Mouse (Mus musculus): Measurements from ENCODE around the gene Gng12. TPM values are rescaled to one million over a fixed set of nuclear protein-coding genes. Genes with fewer than 3 reads are reported as not detected.

Gng12 gene
- polyA plus RNA-seq, 1 experiment from 2014 or later = 265 TPM

GRCm38 (mm10) chr6:66965203-66965602 lies 69.0 kb downstream of the Gng12 start:
- Histone ChIP-seq H3K27me3 (replicated peaks; ENCODE audit: control insufficient read depth, insufficient read depth, low read length) (no peaks in the 10 kb centered on the region), H3K9ac (ENCODE audit: low read depth, low read length) (no peak overlapping the region), H3K36me3 (ENCODE audit: control insufficient read depth, insufficient read depth) (peaks cover 6% of the 10 kb centered on the region; the same call in 1 of the 2 replicates), H3K4me3 (ENCODE audit: low read depth, low read length) (no peak overlapping the region), H3K4me1 (replicated peaks; ENCODE audit: control insufficient read depth, insufficient read depth, low read length) (no peaks in the 10 kb centered on the region; the same call in 1 of the 2 replicates), H3K4me2 (replicated peaks; ENCODE audit: low read depth) (no peak overlapping the region), H3K9me3 (ENCODE audit: control insufficient read depth) (no peaks in the 10 kb centered on the region), H3K27ac (ENCODE audit: low read depth, low read length) (no peak overlapping the region)
- no peak for TF ChIP-seq CTCF (IDR thresholded peaks at IDR 0.05; ENCODE audit: low read depth)
- ATAC-seq = no peak
- 76% methylated on average over 4 of the region's 4 CpGs for WGBS

- WGBS = 43% methylated on average over 2 of the region's 2 CpGs
- Histone ChIP-seq H3K36me3 (ENCODE audit: control insufficient read depth, insufficient read depth) (no peaks in the 10 kb centered on the region), H3K4me3 (ENCODE audit: low read depth, low read length) (no peak overlapping the region), H3K4me1 (replicated peaks; ENCODE audit: control insufficient read depth, insufficient read depth, low read length) (no peaks in the 10 kb centered on the region; the same call in 1 of the 2 replicates), H3K27ac (ENCODE audit: low read depth, low read length) (no peak overlapping the region), H3K9me3 (ENCODE audit: control insufficient read depth) (no peaks in the 10 kb centered on the region), H3K4me2 (replicated peaks; ENCODE audit: low read depth) (no peak overlapping the region), H3K27me3 (replicated peaks; ENCODE audit: control insufficient read depth, insufficient read depth, low read length) (no peaks in the 10 kb centered on the region), H3K9ac (ENCODE audit: low read depth, low read length) (no peak overlapping the region)
- no peak for ATAC-seq
- 0 out of 2 replicates have a peak, but pooled peaks have one; percentile 8 for TF ChIP-seq CTCF (IDR thresholded peaks at IDR 0.05; ENCODE audit: low read depth)
Measured at GRCm38 (mm10) chr6:66967788-66968187, 71.6 kb downstream of the Gng12 start.

GRCm38 (mm10) chr6:66969446-66969845 lies 73.2 kb downstream of the Gng12 start:
- no peak overlapping the region for H3K4me3 ChIP-seq (ENCODE audit: low read depth, low read length)
- no peak for TF ChIP-seq CTCF (IDR thresholded peaks at IDR 0.05; ENCODE audit: low read depth)

GRCm38 (mm10) chr6:66972300-66972699 lies 76.1 kb downstream of the Gng12 start:
- Histone ChIP-seq H3K9ac (ENCODE audit: low read depth, low read length) (no peak overlapping the region), H3K4me1 (replicated peaks; ENCODE audit: control insufficient read depth, insufficient read depth, low read length) (no peaks in the 10 kb centered on the region)
- no peak for TF ChIP-seq CTCF (IDR thresholded peaks at IDR 0.05; ENCODE audit: low read depth)

More at GRCm38 (mm10) chr6:66969446-66969845, 73.2 kb downstream of the Gng12 start:
- Histone ChIP-seq H3K27ac (ENCODE audit: low read depth, low read length) (no peak overlapping the region), H3K27me3 (replicated peaks; ENCODE audit: control insufficient read depth, insufficient read depth, low read length) (no peaks in the 10 kb centered on the region), H3K9me3 (ENCODE audit: control insufficient read depth) (no peaks in the 10 kb centered on the region), H3K4me1 (replicated peaks; ENCODE audit: control insufficient read depth, insufficient read depth, low read length) (no peaks in the 10 kb centered on the region; the same call in 1 of the 2 replicates), H3K9ac (ENCODE audit: low read depth, low read length) (no peak overlapping the region), H3K36me3 (ENCODE audit: control insufficient read depth, insufficient read depth) (no peaks in the 10 kb centered on the region), H3K4me2 (replicated peaks; ENCODE audit: low read depth) (no peak overlapping the region)
- no peak for ATAC-seq
- 77% methylated on average over 3 of the region's 3 CpGs for WGBS

GRCm38 (mm10) chr6:66973180-66973579 lies 77.0 kb downstream of the Gng12 start:
- ATAC-seq = no peak
- Histone ChIP-seq H3K9me3 (ENCODE audit: control insufficient read depth) (no peaks in the 10 kb centered on the region), H3K4me3 (ENCODE audit: low read depth, low read length) (no peak overlapping the region), H3K36me3 (ENCODE audit: control insufficient read depth, insufficient read depth) (no peaks in the 10 kb centered on the region), H3K27me3 (replicated peaks; ENCODE audit: control insufficient read depth, insufficient read depth, low read length) (no peaks in the 10 kb centered on the region), H3K4me2 (replicated peaks; ENCODE audit: low read depth) (no peak overlapping the region), H3K9ac (ENCODE audit: low read depth, low read length) (no peak overlapping the region), H3K27ac (ENCODE audit: low read depth, low read length) (no peak overlapping the region), H3K4me1 (replicated peaks; ENCODE audit: control insufficient read depth, insufficient read depth, low read length) (no peaks in the 10 kb centered on the region)
- no peak for TF ChIP-seq CTCF (IDR thresholded peaks at IDR 0.05; ENCODE audit: low read depth)
- WGBS = 46% methylated on average over 3 of the region's 3 CpGs

More at GRCm38 (mm10) chr6:66972300-66972699, 76.1 kb downstream of the Gng12 start:
- no peak for ATAC-seq
- no peaks in the 10 kb centered on the region for H3K9me3 ChIP-seq (ENCODE audit: control insufficient read depth)
- no peak overlapping the region for H3K27ac ChIP-seq (ENCODE audit: low read depth, low read length)
- H3K4me3 ChIP-seq (ENCODE audit: low read depth, low read length) = no peak overlapping the region
- no peaks in the 10 kb centered on the region for H3K27me3 ChIP-seq (replicated peaks; ENCODE audit: control insufficient read depth, insufficient read depth, low read length)
- WGBS = 81% methylated on average over 8 of the region's 8 CpGs
- no peak overlapping the region for H3K4me2 ChIP-seq (replicated peaks; ENCODE audit: low read depth)
- no peaks in the 10 kb centered on the region for H3K36me3 ChIP-seq (ENCODE audit: control insufficient read depth, insufficient read depth)

GRCm38 (mm10) chr6:66975522-66975921 lies 79.3 kb downstream of the Gng12 start:
- peak overlapping the region; percentile 54; the same call in 1 of the 2 replicates for H3K27ac ChIP-seq (ENCODE audit: low read depth, low read length)

More at GRCm38 (mm10) chr6:66975522-66975921, 79.3 kb downstream of the Gng12 start:
- H3K9me3 ChIP-seq (ENCODE audit: control insufficient read depth) = no peaks in the 10 kb centered on the region
- 0 out of 2 replicates have a peak, but pooled peaks have one; percentile 6 for ATAC-seq
- H3K36me3 ChIP-seq (ENCODE audit: control insufficient read depth, insufficient read depth) = no peaks in the 10 kb centered on the region
- TF ChIP-seq CTCF (IDR thresholded peaks at IDR 0.05; ENCODE audit: low read depth) = no peak
- H3K9ac ChIP-seq (ENCODE audit: low read depth, low read length) = no peak overlapping the region
- 76% methylated on average over 4 of the region's 4 CpGs for WGBS
- no peak overlapping the region for H3K4me3 ChIP-seq (ENCODE audit: low read depth, low read length)
- no peak overlapping the region for H3K4me2 ChIP-seq (replicated peaks; ENCODE audit: low read depth)
- H3K4me1 ChIP-seq (replicated peaks; ENCODE audit: control insufficient read depth, insufficient read depth, low read length) = no peaks in the 10 kb centered on the region
- H3K27me3 ChIP-seq (replicated peaks; ENCODE audit: control insufficient read depth, insufficient read depth, low read length) = no peaks in the 10 kb centered on the region

All from intestine, postnatal 0 days (tissue).